Mouse (Mus musculus) adrenal gland, adult (tissue): ENCODE results near the gene Rab34.

ENCODE experiments used
- DNase-seq, 2 experiments: peaks; one replicate each; pipeline ENCODE4 v3.0.0; 2022 to 2023; ENCODE audit warnings: low spot score in 1 of 2; ENCODE audit not compliant: inconsistent age in 2 of 2

Gene Rab34

DNA sequence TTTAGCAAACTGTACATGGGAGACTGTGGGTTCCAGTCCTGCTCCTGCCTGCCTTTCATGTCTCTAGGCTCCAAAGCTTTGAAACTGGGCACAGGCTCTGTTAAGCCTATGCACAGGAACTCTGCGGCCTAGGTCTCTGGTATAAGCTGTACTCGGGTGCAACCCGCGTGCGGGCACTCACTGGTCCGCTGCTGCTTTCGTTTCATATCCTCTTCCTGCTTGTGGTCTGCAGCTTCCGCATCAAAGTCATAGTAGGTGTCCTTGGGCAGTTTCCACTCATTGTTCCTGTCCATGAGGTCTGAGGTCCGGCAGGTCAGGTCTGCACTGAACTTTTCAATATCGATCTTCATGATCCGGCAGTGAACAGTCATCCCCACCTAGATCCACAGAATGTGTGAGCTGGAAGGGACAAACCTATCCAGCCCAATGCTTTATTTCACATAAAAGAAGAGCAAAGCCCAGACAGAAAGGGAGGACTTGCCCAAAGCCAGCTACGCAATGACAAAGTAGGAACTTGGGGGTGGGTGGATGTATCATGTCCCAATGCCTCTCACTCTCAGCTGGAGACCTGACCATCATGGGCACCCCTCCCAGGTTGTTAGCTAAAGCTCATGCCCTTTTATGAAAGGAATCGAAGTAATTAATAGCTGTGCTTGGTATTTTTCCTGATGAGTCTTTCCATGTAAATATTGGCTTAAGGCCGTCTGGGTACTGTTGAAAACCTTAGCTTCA, 25.0 kb downstream of the Rab34 start:
- no peak for DNase-seq

- DNase-seq = no peak
Measured at GRCm38 (mm10) chr11:78215709-78216317, 27.6 kb downstream of the Rab34 start.

- DNase-seq = no peak
Measured at GRCm38 (mm10) chr11:78223586-78223985, 35.4 kb downstream of the Rab34 start.

DNA sequence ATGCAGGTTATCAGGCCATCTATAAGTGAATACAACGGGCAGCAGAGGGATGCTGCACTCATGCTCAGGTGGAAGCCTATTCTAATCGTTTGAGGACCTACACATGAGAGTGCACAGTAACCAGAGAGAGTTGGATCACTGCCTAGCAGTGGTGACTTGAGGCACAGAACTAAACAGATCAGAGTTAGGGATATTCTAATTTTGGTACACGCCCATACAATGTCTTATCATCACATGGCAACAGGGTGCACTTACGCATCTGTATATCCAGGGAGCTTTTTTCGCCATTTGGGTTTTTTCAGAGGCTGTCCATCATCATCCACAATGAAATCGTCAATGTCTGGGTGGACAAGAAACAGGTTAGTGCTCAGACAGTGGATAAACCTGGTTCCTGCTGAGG, 43.3 kb downstream of the Rab34 start:
- no peak for DNase-seq

- DNase-seq = no peak
Measured at GRCm38 (mm10) chr11:78240193-78240857, 52.1 kb downstream of the Rab34 start.
